Mouse (Mus musculus): ENCODE data around the gene Itpr1. TPM values are rescaled to one million over a fixed set of nuclear protein-coding genes. Genes with fewer than 3 reads are reported as not detected.

Itpr1 gene
- polyA plus RNA-seq, 1 experiment from 2014 or later: 16.7 TPM

GRCm38 (mm10) chr6:108436608-108437007, 223.7 kb downstream of the Itpr1 start:
- H3K9me3 ChIP-seq (replicated peaks; ENCODE audit: control insufficient read depth, low read length): no peaks in the 10 kb centered on the region
- H3K9ac ChIP-seq (ENCODE audit: low read depth, low read length): no peak overlapping the region
- H3K27ac ChIP-seq (ENCODE audit: low read depth, low read length): 0 out of 2 replicates have a peak overlapping the region, but pooled peaks have one; percentile 11
- H3K4me3 ChIP-seq (ENCODE audit: low read depth, low read length): no peak overlapping the region
- H3K4me2 ChIP-seq: no peak overlapping the region
- H3K36me3 ChIP-seq (ENCODE audit: control insufficient read depth, insufficient read depth, low read length): peaks cover 7% of the 10 kb centered on the region; the same call in 1 of the 2 replicates
- H3K4me1 ChIP-seq (ENCODE audit: control insufficient read depth, insufficient read depth, low read length): peaks cover 21% of the 10 kb centered on the region
- WGBS (ENCODE audit: insufficient replicate concordance): 14% methylated on average over 5 of the region's 5 CpGs
- no peaks in the 10 kb centered on the region for H3K27me3 ChIP-seq (ENCODE audit: control insufficient read depth, insufficient read depth, low read length)
- ATAC-seq (replicated peaks; ENCODE audit: insufficient number of reproducible peaks, low FRiP score, low TSS enrichment): no peak; the same call in 1 of the 2 replicates

- ATAC-seq (replicated peaks; ENCODE audit: insufficient number of reproducible peaks, low FRiP score, low TSS enrichment): no peak
Measured at GRCm38 (mm10) chr6:108441290-108441689, 228.4 kb downstream of the Itpr1 start.

GRCm38 (mm10) chr6:108442291-108442690, 229.4 kb downstream of the Itpr1 start:
- peaks cover 7% of the 10 kb centered on the region; the same call in 1 of the 2 replicates for H3K36me3 ChIP-seq (ENCODE audit: control insufficient read depth, insufficient read depth, low read length)
- H3K27me3 ChIP-seq (ENCODE audit: control insufficient read depth, insufficient read depth, low read length): no peaks in the 10 kb centered on the region
- no peak overlapping the region for H3K4me3 ChIP-seq (ENCODE audit: low read depth, low read length)
- no peak overlapping the region for H3K4me2 ChIP-seq
- H3K27ac ChIP-seq (ENCODE audit: low read depth, low read length): no peak overlapping the region
- H3K9ac ChIP-seq (ENCODE audit: low read depth, low read length): no peak overlapping the region
- H3K9me3 ChIP-seq (replicated peaks; ENCODE audit: control insufficient read depth, low read length): no peaks in the 10 kb centered on the region
- 82% methylated on average over 3 of the region's 3 CpGs for whole genome bisulfite sequencing (ENCODE audit: insufficient replicate concordance)
- peaks cover 15% of the 10 kb centered on the region; the same call in 1 of the 2 replicates for H3K4me1 ChIP-seq (ENCODE audit: control insufficient read depth, insufficient read depth, low read length)
- ATAC-seq (replicated peaks; ENCODE audit: insufficient number of reproducible peaks, low FRiP score, low TSS enrichment): no peak

More at GRCm38 (mm10) chr6:108441290-108441689, 228.4 kb downstream of the Itpr1 start:
- no peak overlapping the region for H3K9ac ChIP-seq (ENCODE audit: low read depth, low read length)
- WGBS (ENCODE audit: insufficient replicate concordance): 96% methylated on average over 2 of the region's 2 CpGs
- no peaks in the 10 kb centered on the region for H3K27me3 ChIP-seq (ENCODE audit: control insufficient read depth, insufficient read depth, low read length)
- no peak overlapping the region for H3K4me3 ChIP-seq (ENCODE audit: low read depth, low read length)
- no peak overlapping the region for H3K4me2 ChIP-seq
- peaks cover 14% of the 10 kb centered on the region for H3K4me1 ChIP-seq (ENCODE audit: control insufficient read depth, insufficient read depth, low read length)
- H3K27ac ChIP-seq (ENCODE audit: low read depth, low read length): no peak overlapping the region
- no peaks in the 10 kb centered on the region for H3K9me3 ChIP-seq (replicated peaks; ENCODE audit: control insufficient read depth, low read length)
- H3K36me3 ChIP-seq (ENCODE audit: control insufficient read depth, insufficient read depth, low read length): peaks cover 7% of the 10 kb centered on the region; the same call in 1 of the 2 replicates

- no peak overlapping the region for H3K9ac ChIP-seq (ENCODE audit: low read depth, low read length)
- no peaks in the 10 kb centered on the region for H3K27me3 ChIP-seq (ENCODE audit: control insufficient read depth, insufficient read depth, low read length)
- H3K27ac ChIP-seq (ENCODE audit: low read depth, low read length): no peak overlapping the region
- H3K4me1 ChIP-seq (ENCODE audit: control insufficient read depth, insufficient read depth, low read length): peaks cover 11% of the 10 kb centered on the region; the same call in 1 of the 2 replicates
- no peak overlapping the region for H3K4me3 ChIP-seq (ENCODE audit: low read depth, low read length)
- no peak for ATAC-seq (replicated peaks; ENCODE audit: insufficient number of reproducible peaks, low FRiP score, low TSS enrichment)
- 69% methylated on average over 7 of the region's 7 CpGs for WGBS (ENCODE audit: insufficient replicate concordance)
- H3K9me3 ChIP-seq (replicated peaks; ENCODE audit: control insufficient read depth, low read length): no peaks in the 10 kb centered on the region
- peaks cover 5% of the 10 kb centered on the region; the same call in 1 of the 2 replicates for H3K36me3 ChIP-seq (ENCODE audit: control insufficient read depth, insufficient read depth, low read length)
- H3K4me2 ChIP-seq: no peak overlapping the region
Measured at GRCm38 (mm10) chr6:108444435-108444834, 231.5 kb downstream of the Itpr1 start.

- peaks cover 5% of the 10 kb centered on the region; the same call in 1 of the 2 replicates for H3K36me3 ChIP-seq (ENCODE audit: control insufficient read depth, insufficient read depth, low read length)
- H3K4me1 ChIP-seq (ENCODE audit: control insufficient read depth, insufficient read depth, low read length): peaks cover 11% of the 10 kb centered on the region; the same call in 1 of the 2 replicates
- ATAC-seq (replicated peaks; ENCODE audit: insufficient number of reproducible peaks, low FRiP score, low TSS enrichment): no peak
- no peak overlapping the region for H3K4me3 ChIP-seq (ENCODE audit: low read depth, low read length)
- H3K27me3 ChIP-seq (ENCODE audit: control insufficient read depth, insufficient read depth, low read length): no peaks in the 10 kb centered on the region
- 76% methylated on average over 7 of the region's 7 CpGs for WGBS (ENCODE audit: insufficient replicate concordance)
- H3K4me2 ChIP-seq: no peak overlapping the region
- H3K27ac ChIP-seq (ENCODE audit: low read depth, low read length): no peak overlapping the region
- no peak overlapping the region for H3K9ac ChIP-seq (ENCODE audit: low read depth, low read length)
- H3K9me3 ChIP-seq (replicated peaks; ENCODE audit: control insufficient read depth, low read length): no peaks in the 10 kb centered on the region
Measured at GRCm38 (mm10) chr6:108445006-108445405, 232.1 kb downstream of the Itpr1 start.

GRCm38 (mm10) chr6:108446766-108447165, 233.9 kb downstream of the Itpr1 start:
- 72% methylated on average over 1 of the region's 1 CpGs for WGBS (ENCODE audit: insufficient replicate concordance)

GRCm38 (mm10) chr6:108447179-108447845, 234.4 kb downstream of the Itpr1 start:
- ATAC-seq (replicated peaks; ENCODE audit: insufficient number of reproducible peaks, low FRiP score, low TSS enrichment): peak; percentile 15; the same call in 1 of the 2 replicates
- Histone ChIP-seq H3K9ac (ENCODE audit: low read depth, low read length) (peak overlapping the region; percentile 35; the same call in 1 of the 2 replicates), H3K27me3 (ENCODE audit: control insufficient read depth, insufficient read depth, low read length) (no peaks in the 10 kb centered on the region), H3K4me3 (ENCODE audit: low read depth, low read length) (no peak overlapping the region), H3K9me3 (replicated peaks; ENCODE audit: control insufficient read depth, low read length) (no peaks in the 10 kb centered on the region), H3K4me2 (no peak overlapping the region), H3K4me1 (ENCODE audit: control insufficient read depth, insufficient read depth, low read length) (peaks cover 11% of the 10 kb centered on the region; the same call in 1 of the 2 replicates), H3K27ac (ENCODE audit: low read depth, low read length) (peak overlapping the region; percentile 73), H3K36me3 (ENCODE audit: control insufficient read depth, insufficient read depth, low read length) (no peaks in the 10 kb centered on the region)
- whole genome bisulfite sequencing (ENCODE audit: insufficient replicate concordance): 51% methylated on average over 8 of the region's 8 CpGs

More at GRCm38 (mm10) chr6:108446766-108447165, 233.9 kb downstream of the Itpr1 start:
- no peaks in the 10 kb centered on the region for H3K9me3 ChIP-seq (replicated peaks; ENCODE audit: control insufficient read depth, low read length)
- no peaks in the 10 kb centered on the region; the same call in 1 of the 2 replicates for H3K36me3 ChIP-seq (ENCODE audit: control insufficient read depth, insufficient read depth, low read length)
- no peaks in the 10 kb centered on the region for H3K27me3 ChIP-seq (ENCODE audit: control insufficient read depth, insufficient read depth, low read length)
- H3K4me2 ChIP-seq: no peak overlapping the region
- H3K9ac ChIP-seq (ENCODE audit: low read depth, low read length): no peak overlapping the region
- peak overlapping the region; percentile 73; the same call in 1 of the 2 replicates for H3K27ac ChIP-seq (ENCODE audit: low read depth, low read length)
- peaks cover 11% of the 10 kb centered on the region; the same call in 1 of the 2 replicates for H3K4me1 ChIP-seq (ENCODE audit: control insufficient read depth, insufficient read depth, low read length)
- no peak for ATAC-seq (replicated peaks; ENCODE audit: insufficient number of reproducible peaks, low FRiP score, low TSS enrichment)
- no peak overlapping the region for H3K4me3 ChIP-seq (ENCODE audit: low read depth, low read length)

- peak; percentile 37; the same call in 1 of the 2 replicates for ATAC-seq (replicated peaks; ENCODE audit: insufficient number of reproducible peaks, low FRiP score, low TSS enrichment)
- no peak overlapping the region for H3K4me2 ChIP-seq
Measured at GRCm38 (mm10) chr6:108448016-108448735, 235.3 kb downstream of the Itpr1 start.

More at GRCm38 (mm10) chr6:108448016-108448735, 235.3 kb downstream of the Itpr1 start:
- 50% methylated on average over 11 of the region's 11 CpGs for WGBS (ENCODE audit: insufficient replicate concordance)
- Histone ChIP-seq H3K4me3 (ENCODE audit: low read depth, low read length) (no peak overlapping the region), H3K27ac (ENCODE audit: low read depth, low read length) (peak overlapping the region; percentile 73), H3K9ac (ENCODE audit: low read depth, low read length) (no peak overlapping the region), H3K9me3 (replicated peaks; ENCODE audit: control insufficient read depth, low read length) (no peaks in the 10 kb centered on the region), H3K36me3 (ENCODE audit: control insufficient read depth, insufficient read depth, low read length) (no peaks in the 10 kb centered on the region), H3K27me3 (ENCODE audit: control insufficient read depth, insufficient read depth, low read length) (no peaks in the 10 kb centered on the region), H3K4me1 (ENCODE audit: control insufficient read depth, insufficient read depth, low read length) (peaks cover 11% of the 10 kb centered on the region; the same call in 1 of the 2 replicates)
